Mouse (Mus musculus): ENCODE measurements around the gene Ebf1. TPM values are rescaled to one million over a fixed set of nuclear protein-coding genes. Genes with fewer than 3 reads are reported as not detected.

The Ebf1 gene
- polyA plus RNA-seq, 1 experiment from 2014 or later: 13.0 TPM

DNA sequence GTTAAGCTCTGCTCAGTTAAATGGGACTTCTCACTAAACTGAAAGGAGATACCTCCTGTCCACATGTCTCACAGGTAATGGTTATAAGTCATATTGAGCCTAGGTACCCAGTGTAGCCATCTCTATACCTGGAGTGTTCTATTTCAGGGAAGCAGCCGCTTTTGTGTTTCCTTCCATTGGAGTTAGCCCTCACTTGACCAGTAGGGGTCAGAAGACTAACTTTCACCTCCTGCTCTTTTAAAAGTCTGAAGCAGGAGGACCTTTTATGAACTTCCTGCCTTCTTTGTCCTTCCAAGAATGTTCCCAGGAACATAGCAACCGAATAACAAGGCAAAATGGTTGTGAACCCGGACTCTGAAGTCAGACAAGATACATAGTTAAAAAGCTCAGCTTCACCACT lies 157.3 kb downstream of the Ebf1 start:
- no peaks in the 10 kb centered on the region for H3K9me3 ChIP-seq
- no peak for ATAC-seq (ENCODE audit: extremely low read depth, insufficient number of reproducible peaks, low FRiP score, low TSS enrichment)
- 63% methylated on average over 3 of the region's 3 CpGs for WGBS
- H3K27me3 ChIP-seq (replicated peaks): no peaks in the 10 kb centered on the region
- no peak overlapping the region for H3K27ac ChIP-seq (replicated peaks)
- no peaks in the 10 kb centered on the region for H3K36me3 ChIP-seq
- H3K4me1 ChIP-seq: peaks cover 13% of the 10 kb centered on the region
- no peak overlapping the region for H3K9ac ChIP-seq
- H3K4me2 ChIP-seq: no peak overlapping the region
- H3K4me3 ChIP-seq: no peak overlapping the region

DNA sequence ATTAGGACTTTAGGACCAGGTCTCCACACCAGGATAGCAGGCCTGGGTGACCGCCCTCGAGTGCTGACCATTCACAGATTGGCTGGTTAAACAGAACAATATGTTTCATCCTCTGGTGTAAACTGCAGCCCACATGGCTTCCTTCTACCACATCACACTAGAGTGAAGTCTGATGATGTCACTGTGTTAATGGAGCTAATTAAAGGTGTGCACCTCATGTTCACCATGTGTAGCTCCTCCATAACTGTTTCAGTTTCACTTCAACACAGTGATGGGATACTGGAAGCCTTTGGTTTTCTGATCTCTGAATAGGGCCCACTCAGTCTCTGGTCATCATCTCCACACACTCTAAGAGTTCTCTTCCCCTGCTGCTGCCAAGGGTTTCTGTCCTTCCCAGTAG lies 158.4 kb downstream of the Ebf1 start:
- WGBS: 85% methylated on average over 2 of the region's 2 CpGs
- Histone ChIP-seq H3K9me3 (no peaks in the 10 kb centered on the region), H3K9ac (no peak overlapping the region), H3K27me3 (replicated peaks) (no peaks in the 10 kb centered on the region), H3K27ac (replicated peaks) (no peak overlapping the region), H3K4me1 (peaks cover 7% of the 10 kb centered on the region), H3K4me2 (no peak overlapping the region), H3K4me3 (no peak overlapping the region), H3K36me3 (no peaks in the 10 kb centered on the region)
- ATAC-seq (ENCODE audit: extremely low read depth, insufficient number of reproducible peaks, low FRiP score, low TSS enrichment): no peak

DNA sequence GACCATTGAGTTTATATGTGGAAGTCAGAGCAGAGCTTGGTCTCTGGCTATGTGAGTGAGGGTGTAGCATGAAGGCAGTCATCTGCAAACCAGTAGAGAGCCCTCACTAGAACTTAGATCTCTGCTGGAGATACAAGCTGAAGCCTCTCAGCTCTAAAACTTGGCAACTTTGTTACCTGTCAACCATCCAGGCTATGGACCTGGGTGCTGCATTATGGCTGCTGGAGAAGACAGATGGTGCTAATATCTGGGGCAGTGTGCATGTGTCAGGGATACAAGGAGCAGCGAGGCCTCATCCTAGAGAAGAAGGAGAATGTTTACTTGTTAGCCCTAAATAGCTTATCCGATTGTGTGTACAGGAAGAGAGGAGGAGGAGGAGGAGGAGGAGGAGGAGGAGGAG lies 159.4 kb downstream of the Ebf1 start:
- Histone ChIP-seq H3K4me2 (no peak overlapping the region), H3K27ac (replicated peaks) (no peak overlapping the region), H3K9ac (no peak overlapping the region), H3K9me3 (no peaks in the 10 kb centered on the region), H3K4me1 (no peaks in the 10 kb centered on the region), H3K4me3 (no peak overlapping the region), H3K27me3 (replicated peaks) (no peaks in the 10 kb centered on the region), H3K36me3 (no peaks in the 10 kb centered on the region)
- no peak for ATAC-seq (ENCODE audit: extremely low read depth, insufficient number of reproducible peaks, low FRiP score, low TSS enrichment)
- 70% methylated on average over 1 of the region's 2 CpGs for WGBS

DNA sequence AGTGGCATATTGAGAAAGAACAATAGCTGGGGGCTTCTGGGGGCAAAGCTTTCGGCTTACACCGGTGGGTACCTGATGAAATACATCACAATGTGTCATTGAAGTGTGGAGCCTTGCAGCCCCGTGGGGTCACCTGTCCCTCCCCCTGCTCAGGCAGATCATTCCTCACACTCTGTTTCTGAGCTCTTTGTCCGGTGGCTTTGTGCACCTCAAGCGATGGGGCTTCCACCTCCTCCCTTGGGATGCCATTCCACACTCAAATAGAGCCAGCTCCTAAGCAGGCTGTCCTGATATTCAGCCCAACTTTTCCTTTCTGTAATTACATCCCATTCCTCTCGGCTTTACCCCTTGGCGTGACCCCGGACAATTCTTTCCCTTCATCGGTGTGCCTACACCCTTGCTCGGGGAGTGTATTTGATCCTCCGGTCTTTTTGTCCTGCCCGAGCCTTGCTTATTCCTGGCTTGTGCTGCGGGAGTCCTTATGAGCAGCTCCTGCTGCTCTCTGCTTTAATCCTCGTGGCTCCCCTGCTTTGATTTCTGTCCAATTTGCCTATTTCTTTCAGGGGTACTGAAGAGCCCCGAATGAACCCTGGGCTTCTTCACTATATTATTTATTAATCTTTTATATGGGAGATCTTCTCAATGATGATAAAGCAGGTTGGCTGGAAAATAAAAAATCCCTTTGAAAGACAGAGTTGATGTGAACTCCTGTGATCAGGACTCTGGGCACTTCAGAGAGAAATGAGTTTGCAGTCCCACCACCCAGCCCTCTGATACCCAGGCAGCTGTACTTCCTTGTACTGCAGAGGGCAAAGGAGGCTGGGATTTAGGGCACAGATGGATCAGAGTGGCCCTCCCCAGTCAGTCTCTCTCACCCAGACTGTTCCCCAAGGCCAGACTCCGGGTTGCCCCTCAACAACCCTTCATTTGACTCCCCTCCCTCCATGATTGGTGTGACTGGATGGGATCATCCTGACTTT lies 160.5 kb downstream of the Ebf1 start:
- Histone ChIP-seq H3K4me2 (no peak overlapping the region), H3K9me3 (no peaks in the 10 kb centered on the region), H3K27ac (replicated peaks) (no peak overlapping the region), H3K4me3 (no peak overlapping the region), H3K27me3 (replicated peaks) (no peaks in the 10 kb centered on the region), H3K9ac (no peak overlapping the region), H3K36me3 (no peaks in the 10 kb centered on the region), H3K4me1 (no peaks in the 10 kb centered on the region)
- ATAC-seq (ENCODE audit: extremely low read depth, insufficient number of reproducible peaks, low FRiP score, low TSS enrichment): no peak
- WGBS: 64% methylated on average over 16 of the region's 16 CpGs

DNA sequence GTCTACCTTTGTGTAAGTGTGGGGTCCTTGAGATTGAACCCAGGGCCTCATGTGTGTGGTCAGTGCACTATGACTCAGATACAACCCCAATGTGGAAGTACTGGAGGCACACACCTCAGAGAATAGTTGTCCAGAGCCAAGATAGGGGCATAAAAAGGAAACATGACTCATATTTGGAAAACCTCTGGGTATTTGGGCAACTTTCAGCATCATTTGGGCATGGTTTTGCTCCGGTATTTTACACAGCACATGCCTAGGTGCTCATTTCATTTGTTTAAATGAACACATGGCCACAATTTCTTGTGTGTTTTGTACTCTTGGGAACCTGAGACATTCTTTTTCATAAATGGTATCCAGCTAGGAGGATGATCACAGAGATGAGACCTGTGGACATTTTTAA lies 161.9 kb downstream of the Ebf1 start:
- Histone ChIP-seq H3K4me2 (no peak overlapping the region), H3K36me3 (no peaks in the 10 kb centered on the region), H3K4me3 (no peak overlapping the region), H3K9me3 (no peaks in the 10 kb centered on the region), H3K9ac (no peak overlapping the region), H3K27ac (replicated peaks) (no peak overlapping the region), H3K27me3 (replicated peaks) (no peaks in the 10 kb centered on the region), H3K4me1 (no peaks in the 10 kb centered on the region)
- 82% methylated on average over 1 of the region's 1 CpGs for WGBS
- no peak for ATAC-seq (ENCODE audit: extremely low read depth, insufficient number of reproducible peaks, low FRiP score, low TSS enrichment)

DNA sequence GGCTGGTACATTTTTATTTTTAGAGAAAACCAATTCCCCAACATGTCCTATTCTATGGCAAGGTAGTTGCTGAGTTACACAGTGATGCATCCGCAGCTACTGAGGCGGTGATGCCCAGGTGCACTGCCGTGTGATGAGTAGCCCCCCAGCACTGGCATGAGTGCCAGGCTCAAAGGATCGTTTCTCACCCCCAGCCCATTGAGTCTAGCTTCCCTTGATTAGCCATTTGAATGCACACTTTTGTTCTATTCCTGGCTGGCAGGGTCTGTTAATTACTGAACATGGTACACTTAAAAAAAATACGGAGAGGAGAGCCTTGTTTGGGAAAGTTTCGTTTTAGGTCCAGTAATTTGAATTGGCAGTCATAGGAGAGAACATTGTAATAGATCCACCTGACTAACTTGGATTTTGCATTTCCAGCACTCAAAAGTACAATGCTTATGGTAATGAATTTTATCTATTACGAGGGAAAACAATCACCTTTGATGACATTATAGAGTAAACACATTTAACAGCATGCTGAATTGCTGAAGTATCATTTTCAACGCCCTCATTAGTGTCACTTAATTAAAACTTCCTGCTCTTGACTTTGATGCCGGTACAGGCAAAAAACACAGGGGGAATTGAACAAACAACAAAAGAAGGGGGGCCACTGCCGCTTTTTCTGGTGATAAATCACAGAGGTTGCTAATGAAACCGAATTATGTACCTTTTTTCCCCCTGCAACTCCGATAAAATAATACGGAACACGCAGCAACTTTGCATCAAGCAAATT lies 167.3 kb downstream of the Ebf1 start:
- no peaks in the 10 kb centered on the region for H3K36me3 ChIP-seq
- H3K27me3 ChIP-seq (replicated peaks): no peaks in the 10 kb centered on the region
- H3K27ac ChIP-seq (replicated peaks): no peak overlapping the region
- no peak overlapping the region for H3K9ac ChIP-seq
- no peak overlapping the region for H3K4me2 ChIP-seq
- H3K4me3 ChIP-seq: no peak overlapping the region
- no peaks in the 10 kb centered on the region for H3K9me3 ChIP-seq
- 75% methylated on average over 14 of the region's 14 CpGs for WGBS
- peaks cover 8% of the 10 kb centered on the region; the same call in 1 of the 2 replicates for H3K4me1 ChIP-seq
- ATAC-seq (ENCODE audit: extremely low read depth, insufficient number of reproducible peaks, low FRiP score, low TSS enrichment): no peak

DNA sequence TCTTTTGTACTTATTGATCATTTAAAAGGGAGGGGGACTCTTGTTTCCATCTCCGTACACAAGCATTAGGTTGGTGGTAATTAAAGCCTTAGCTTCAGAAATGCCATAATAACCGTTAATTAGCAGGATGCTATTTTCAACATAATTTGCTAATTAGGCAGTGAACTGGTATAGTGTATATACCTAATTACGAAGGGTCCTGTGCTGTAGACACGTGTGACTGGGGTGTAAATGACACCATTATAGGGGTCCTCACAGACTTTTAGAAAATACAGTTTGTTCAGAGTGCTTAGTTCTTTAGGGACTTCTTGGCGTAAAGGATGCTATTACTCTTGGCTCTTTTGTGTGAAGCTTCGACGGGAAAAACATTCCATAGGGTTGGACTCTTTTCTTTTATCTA lies 167.9 kb downstream of the Ebf1 start:
- 65% methylated on average over 7 of the region's 7 CpGs for WGBS
- no peaks in the 10 kb centered on the region for H3K36me3 ChIP-seq
- no peaks in the 10 kb centered on the region for H3K27me3 ChIP-seq (replicated peaks)
- H3K4me3 ChIP-seq: no peak overlapping the region
- H3K4me1 ChIP-seq: peaks cover 8% of the 10 kb centered on the region; the same call in 1 of the 2 replicates
- ATAC-seq (ENCODE audit: extremely low read depth, insufficient number of reproducible peaks, low FRiP score, low TSS enrichment): no peak
- H3K9ac ChIP-seq: no peak overlapping the region
- H3K9me3 ChIP-seq: no peaks in the 10 kb centered on the region
- no peak overlapping the region for H3K27ac ChIP-seq (replicated peaks)
- no peak overlapping the region for H3K4me2 ChIP-seq

DNA sequence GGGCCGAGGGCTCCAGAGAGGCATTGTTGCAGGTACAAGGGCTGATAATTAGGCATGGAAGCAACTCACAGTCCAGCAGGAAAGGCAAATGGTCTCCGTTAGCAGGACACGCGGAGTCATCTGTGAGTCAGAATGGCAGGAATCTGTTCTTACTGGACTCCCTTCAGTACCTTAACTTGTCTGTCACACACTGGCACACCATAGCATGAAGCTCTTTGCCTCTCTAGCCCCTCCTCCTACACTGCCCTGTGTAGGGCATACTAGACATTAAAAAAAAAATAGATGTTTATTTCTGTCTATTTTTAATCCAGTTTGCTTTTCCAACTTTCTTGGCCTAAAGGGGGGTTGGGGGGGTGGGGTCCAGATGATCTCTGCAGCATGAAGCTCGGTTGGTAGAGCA lies 168.4 kb downstream of the Ebf1 start:
- WGBS: 48% methylated on average over 5 of the region's 5 CpGs
- ATAC-seq (ENCODE audit: extremely low read depth, insufficient number of reproducible peaks, low FRiP score, low TSS enrichment): no peak

DNA sequence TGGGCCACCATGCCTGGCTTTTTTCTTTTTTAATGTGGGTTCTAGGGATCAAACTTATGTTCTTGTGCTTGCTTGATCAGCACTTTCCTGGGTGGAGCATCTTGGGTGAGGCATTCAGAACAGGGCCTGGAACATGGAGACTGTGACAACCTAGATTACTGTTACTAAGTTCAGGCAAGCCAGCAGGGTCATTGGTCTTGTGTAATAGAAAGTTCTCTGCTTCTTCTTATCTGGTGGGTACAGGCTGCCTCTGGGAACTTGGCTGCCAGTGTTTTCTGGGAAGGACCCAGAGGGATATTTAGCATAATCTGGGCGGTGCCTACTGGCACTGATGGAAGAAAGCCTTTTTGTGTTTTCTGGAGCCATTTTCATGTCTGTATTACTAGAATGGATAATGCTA lies 170.9 kb downstream of the Ebf1 start:
- Histone ChIP-seq H3K27me3 (replicated peaks) (no peaks in the 10 kb centered on the region), H3K9me3 (no peaks in the 10 kb centered on the region), H3K4me2 (no peak overlapping the region), H3K27ac (replicated peaks) (no peak overlapping the region), H3K4me3 (no peak overlapping the region), H3K36me3 (no peaks in the 10 kb centered on the region), H3K4me1 (peaks cover 8% of the 10 kb centered on the region; the same call in 1 of the 2 replicates), H3K9ac (no peak overlapping the region)
- ATAC-seq (ENCODE audit: extremely low read depth, insufficient number of reproducible peaks, low FRiP score, low TSS enrichment): no peak
- 88% methylated on average over 1 of the region's 1 CpGs for WGBS

More for the DNA sequence above, 168.4 kb downstream of the Ebf1 start:
- H3K36me3 ChIP-seq: no peaks in the 10 kb centered on the region
- no peak overlapping the region for H3K9ac ChIP-seq
- no peaks in the 10 kb centered on the region for H3K27me3 ChIP-seq (replicated peaks)
- no peak overlapping the region for H3K4me3 ChIP-seq
- H3K4me1 ChIP-seq: peaks cover 8% of the 10 kb centered on the region; the same call in 1 of the 2 replicates
- no peak overlapping the region for H3K4me2 ChIP-seq
- no peaks in the 10 kb centered on the region for H3K9me3 ChIP-seq
- H3K27ac ChIP-seq (replicated peaks): no peak overlapping the region

DNA sequence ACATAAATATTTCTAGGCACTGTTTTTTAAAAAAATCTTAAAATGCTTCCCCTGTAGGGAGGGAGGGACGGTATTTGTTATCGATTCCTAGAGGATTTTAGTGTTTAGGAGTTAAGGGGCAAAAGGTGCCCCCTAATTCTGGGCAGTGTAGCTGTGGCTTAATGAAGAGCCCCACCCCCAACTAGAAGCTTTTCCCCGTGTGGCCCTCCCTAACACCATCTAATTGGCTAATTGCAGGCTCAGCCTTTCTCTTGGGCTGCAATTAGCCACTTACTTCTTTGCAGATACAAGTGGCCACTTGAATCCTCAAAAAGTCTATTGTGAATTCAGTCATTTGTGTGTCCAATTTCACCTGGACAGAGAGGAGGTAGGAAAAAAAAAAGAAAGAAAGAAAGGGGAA lies 175.7 kb downstream of the Ebf1 start:
- Histone ChIP-seq H3K4me3 (no peak overlapping the region), H3K27ac (replicated peaks) (no peak overlapping the region), H3K27me3 (replicated peaks) (no peaks in the 10 kb centered on the region), H3K4me2 (no peak overlapping the region), H3K36me3 (no peaks in the 10 kb centered on the region), H3K9ac (no peak overlapping the region), H3K4me1 (0 out of 2 replicates have a peak, but pooled peaks cover under 1% of the 10 kb centered on the region), H3K9me3 (no peaks in the 10 kb centered on the region)
- ATAC-seq (ENCODE audit: extremely low read depth, insufficient number of reproducible peaks, low FRiP score, low TSS enrichment): no peak
- 17% methylated on average over 3 of the region's 3 CpGs for WGBS

DNA sequence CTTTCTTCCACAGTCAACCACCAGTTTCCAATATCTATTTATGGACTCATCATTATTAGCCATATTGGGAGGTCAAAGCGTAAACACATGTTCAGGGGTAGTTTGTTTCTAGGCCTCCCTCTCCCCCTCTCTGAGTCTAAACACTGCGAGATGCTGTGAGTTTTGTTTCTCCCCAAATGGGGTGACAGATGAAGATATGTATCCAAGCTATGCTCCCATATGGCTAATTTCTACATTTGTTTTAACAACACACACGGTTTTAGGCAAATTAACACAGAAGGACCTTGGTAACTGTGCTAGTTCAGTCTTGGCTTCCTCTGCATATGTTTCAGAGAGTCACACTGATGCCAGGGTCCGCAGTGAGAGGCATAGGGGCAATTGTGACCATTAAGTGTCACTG lies 177.8 kb downstream of the Ebf1 start:
- H3K27ac ChIP-seq (replicated peaks): no peak overlapping the region
- H3K4me3 ChIP-seq: no peak overlapping the region
- H3K9ac ChIP-seq: no peak overlapping the region
- no peaks in the 10 kb centered on the region for H3K36me3 ChIP-seq
- no peak for ATAC-seq (ENCODE audit: extremely low read depth, insufficient number of reproducible peaks, low FRiP score, low TSS enrichment)
- no peaks in the 10 kb centered on the region for H3K4me1 ChIP-seq
- 81% methylated on average over 4 of the region's 4 CpGs for WGBS
- H3K9me3 ChIP-seq: no peaks in the 10 kb centered on the region
- H3K4me2 ChIP-seq: no peak overlapping the region
- H3K27me3 ChIP-seq (replicated peaks): no peaks in the 10 kb centered on the region

Data from heart, embryonic 13.5 days (tissue).